Mouse (Mus musculus) hindbrain, embryonic 14.5 days (tissue): ENCODE measurements at regions not wholly inside any gene's neighbourhood (a gene's known extent, or its start where the extent isn't known, plus 50 kb on each side); places are given as distances from the start of the nearest gene placed in this dataset.

Experiments used
- ATAC-seq: fragments of 200-750 bp; cut with Nextera tagmentation; 2 replicates; pipeline ENCODE4 v1.8.0; 2017; ENCODE audit warnings: moderate number of reproducible peaks, mild to moderate bottlenecking, moderate TSS enrichment, moderate library complexity; ENCODE audit not compliant: low FRiP score
- DNase-seq: peaks from one replicate; pipeline ENCODE4 v3.0.0-alpha.2; 2015; ENCODE audit warnings: low spot score
- H3K27ac ChIP-seq: fragments of 300-500 bp; sonication (generic); 2 replicates; pipeline ENCODE4 v1.5.1; 2014; ENCODE audit warnings: mild to moderate bottlenecking, moderate library complexity
- H3K27me3 ChIP-seq: fragments of 300-500 bp; sonication (generic); 2 replicates; pipeline ENCODE4 v1.6.1; 2014; ENCODE audit warnings: mild to moderate bottlenecking, low read length, mixed read lengths; ENCODE audit not compliant: control insufficient read depth, insufficient read depth
- H3K36me3 ChIP-seq: fragments of 300-500 bp; sonication (generic); replicated peaks from 2 replicates; pipeline ENCODE4 v1.6.1; 2014; ENCODE audit not compliant: control insufficient read depth, insufficient read depth
- H3K4me1 ChIP-seq: fragments of 300-500 bp; sonication (generic); replicated peaks from 2 replicates; pipeline ENCODE4 v1.6.1; 2014; ENCODE audit warnings: antibody characterized with exemption, low read length, mixed read lengths; ENCODE audit not compliant: control insufficient read depth, insufficient read depth
- H3K4me2 ChIP-seq: fragments of 300-500 bp; sonication (generic); replicated peaks from 2 replicates; pipeline ENCODE4 v1.6.1; 2014; ENCODE audit warnings: mild to moderate bottlenecking, moderate library complexity
- H3K4me3 ChIP-seq: fragments of 300-500 bp; sonication (generic); replicated peaks from 2 replicates; pipeline ENCODE4 v1.5.1; 2014; ENCODE audit warnings: mild to moderate bottlenecking, low read length
- H3K9ac ChIP-seq: fragments of 300-500 bp; sonication (generic); 2 replicates; pipeline ENCODE4 v1.6.1; 2014
- H3K9me3 ChIP-seq: fragments of 300-500 bp; sonication (generic); 2 replicates; pipeline ENCODE4 v1.6.1; 2016; ENCODE audit warnings: low read length; ENCODE audit not compliant: control insufficient read depth
- whole genome bisulfite sequencing: fragments of 180-500 bp; shearing (Covaris S2); extraction: QIAGEN DNeasy Blood & Tissue Kit; methylation state at CpG from one replicate; pipeline ENCODE4 v1.1.7; 2014; 5-methylcytosine and 5-hydroxymethylcytosine counted together

- no peaks in the 10 kb centered on the region for H3K36me3 ChIP-seq
- ATAC-seq = peak; percentile 59; the same call in 1 of the 2 replicates
- H3K27ac ChIP-seq = no peak overlapping the region
- no peak for DNase-seq
- H3K9ac ChIP-seq = no peak overlapping the region
- H3K4me2 ChIP-seq = no peak overlapping the region
- H3K4me1 ChIP-seq = no peaks in the 10 kb centered on the region
- no peak overlapping the region for H3K4me3 ChIP-seq
- no peaks in the 10 kb centered on the region for H3K9me3 ChIP-seq
- WGBS = 15% methylated on average over 1 of the region's 1 CpGs
- H3K27me3 ChIP-seq = no peaks in the 10 kb centered on the region
Measured at GRCm38 (mm10) chr1:41140542-41140941, 335.1 kb downstream of the Tmem182 start.

GRCm38 (mm10) chr1:41141992-41142391 is 336.6 kb downstream of the Tmem182 start:
- Histone ChIP-seq H3K4me1 (no peaks in the 10 kb centered on the region), H3K27me3 (no peaks in the 10 kb centered on the region), H3K4me2 (no peak overlapping the region), H3K4me3 (no peak overlapping the region), H3K36me3 (no peaks in the 10 kb centered on the region), H3K27ac (no peak overlapping the region), H3K9me3 (no peaks in the 10 kb centered on the region), H3K9ac (no peak overlapping the region)
- WGBS = 95% methylated on average over 4 of the region's 4 CpGs
- ATAC-seq (no peak), DNase-seq (no peak)

GRCm38 (mm10) chr1:41152516-41152915 is 347.1 kb downstream of the Tmem182 start:
- 41% methylated on average over 1 of the region's 1 CpGs for WGBS
- no peak overlapping the region; the same call in 1 of the 2 replicates for H3K27ac ChIP-seq

GRCm38 (mm10) chr1:41153174-41153999 is 348.0 kb downstream of the Tmem182 start:
- ATAC-seq = no peak
- no peak overlapping the region for H3K4me3 ChIP-seq
- no peak overlapping the region for H3K27ac ChIP-seq
- no peaks in the 10 kb centered on the region for H3K36me3 ChIP-seq
- peaks cover 22% of the 10 kb centered on the region for H3K4me1 ChIP-seq
- no peaks in the 10 kb centered on the region for H3K27me3 ChIP-seq
- no peaks in the 10 kb centered on the region for H3K9me3 ChIP-seq
- DNase-seq = no peak
- no peak overlapping the region for H3K9ac ChIP-seq
- 33% methylated on average over 14 of the region's 14 CpGs for WGBS
- no peak overlapping the region for H3K4me2 ChIP-seq

More at GRCm38 (mm10) chr1:41152516-41152915, 347.1 kb downstream of the Tmem182 start:
- Histone ChIP-seq H3K9ac (no peak overlapping the region), H3K4me1 (peaks cover 13% of the 10 kb centered on the region), H3K36me3 (no peaks in the 10 kb centered on the region), H3K4me3 (no peak overlapping the region), H3K9me3 (no peaks in the 10 kb centered on the region), H3K27me3 (no peaks in the 10 kb centered on the region), H3K4me2 (no peak overlapping the region)
- DNase-seq (peak; percentile 83), ATAC-seq (peak; percentile 75; the same call in 1 of the 2 replicates)

GRCm38 (mm10) chr1:41154198-41154597 is 348.8 kb downstream of the Tmem182 start:
- Histone ChIP-seq H3K36me3 (no peaks in the 10 kb centered on the region), H3K4me3 (no peak overlapping the region), H3K9ac (no peak overlapping the region), H3K27ac (no peak overlapping the region), H3K4me1 (peaks cover 27% of the 10 kb centered on the region), H3K27me3 (no peaks in the 10 kb centered on the region), H3K9me3 (no peaks in the 10 kb centered on the region), H3K4me2 (no peak overlapping the region)
- no peak for DNase-seq
- WGBS = 41% methylated on average over 4 of the region's 4 CpGs
- no peak for ATAC-seq

GRCm38 (mm10) chr1:41156946-41157345 is 351.5 kb downstream of the Tmem182 start:
- no peaks in the 10 kb centered on the region for H3K27me3 ChIP-seq
- ATAC-seq (no peak), DNase-seq (no peak)
- peaks cover 27% of the 10 kb centered on the region for H3K4me1 ChIP-seq
- WGBS = 27% methylated on average over 10 of the region's 10 CpGs
- H3K4me2 ChIP-seq = no peak overlapping the region
- peak overlapping the region; percentile 49 for H3K27ac ChIP-seq
- no peak overlapping the region for H3K9ac ChIP-seq
- no peaks in the 10 kb centered on the region for H3K9me3 ChIP-seq
- H3K4me3 ChIP-seq = no peak overlapping the region
- H3K36me3 ChIP-seq = no peaks in the 10 kb centered on the region

GRCm38 (mm10) chr1:41157651-41158513 is 352.5 kb downstream of the Tmem182 start:
- DNase-seq (no peak), ATAC-seq (peak; percentile 85)
- no peaks in the 10 kb centered on the region for H3K27me3 ChIP-seq
- 12% methylated on average over 20 of the region's 21 CpGs for WGBS
- H3K27ac ChIP-seq = peak overlapping the region; percentile 49
- peak overlapping the region; percentile 46 for H3K4me2 ChIP-seq
- peaks cover 27% of the 10 kb centered on the region for H3K4me1 ChIP-seq
- no peaks in the 10 kb centered on the region for H3K36me3 ChIP-seq
- H3K4me3 ChIP-seq = 0 out of 2 replicates have a peak overlapping the region, but pooled peaks have one; percentile 9
- H3K9ac ChIP-seq = peak overlapping the region; percentile 40
- no peaks in the 10 kb centered on the region for H3K9me3 ChIP-seq

GRCm38 (mm10) chr1:41165878-41166786 is 360.7 kb downstream of the Tmem182 start:
- DNase-seq (no peak), ATAC-seq (peak; percentile 71)
- no peak overlapping the region for H3K9ac ChIP-seq
- no peak overlapping the region for H3K4me3 ChIP-seq
- no peaks in the 10 kb centered on the region for H3K9me3 ChIP-seq
- H3K36me3 ChIP-seq = no peaks in the 10 kb centered on the region
- 31% methylated on average over 12 of the region's 12 CpGs for WGBS
- no peak overlapping the region for H3K27ac ChIP-seq
- no peaks in the 10 kb centered on the region for H3K4me1 ChIP-seq
- no peaks in the 10 kb centered on the region; the same call in 1 of the 2 replicates for H3K27me3 ChIP-seq
- H3K4me2 ChIP-seq = no peak overlapping the region; the same call in 1 of the 2 replicates
